Mouse (Mus musculus): ENCODE data around the gene Cit.

The Cit gene

GRCm38 (mm10) chr5:115961809-115962208, 116.7 kb downstream of the Cit start:
- CTCF ChIA-PET: no interaction called here

GRCm38 (mm10) chr5:115971236-115971635, 126.2 kb downstream of the Cit start:
- CTCF ChIA-PET: no interaction called here

- CTCF ChIA-PET: no interaction called here
Measured at GRCm38 (mm10) chr5:115975672-115976071, 130.6 kb downstream of the Cit start.

GRCm38 (mm10) chr5:115976446-115976845, 131.4 kb downstream of the Cit start:
- CTCF ChIA-PET: no interaction called here

GRCm38 (mm10) chr5:115977266-115977665, 132.2 kb downstream of the Cit start:
- CTCF ChIA-PET: no interaction called here

- CTCF ChIA-PET: no interaction called here
Measured at GRCm38 (mm10) chr5:115977757-115978156, 132.7 kb downstream of the Cit start.

GRCm38 (mm10) chr5:115978255-115978654, 133.2 kb downstream of the Cit start:
- CTCF ChIA-PET: no interaction called here

GRCm38 (mm10) chr5:115979134-115979696, 134.1 kb downstream of the Cit start:
- CTCF ChIA-PET: interaction anchor here (0.9 kb wide), 1 partner anchor 25 kb away, joined by 5 read pairs; no protein-coding TSS in a partner anchor

- CTCF ChIA-PET: no interaction called here
Measured at GRCm38 (mm10) chr5:115980537-115980936, 135.5 kb downstream of the Cit start.

GRCm38 (mm10) chr5:115982671-115983373, 137.7 kb downstream of the Cit start:
- CTCF ChIA-PET: no interaction called here

GRCm38 (mm10) chr5:115984392-115984791, 139.3 kb downstream of the Cit start:
- CTCF ChIA-PET: no interaction called here

- CTCF ChIA-PET: interaction anchor here (0.6 kb wide), 1 partner anchor 13 kb away, joined by 3 read pairs; no protein-coding TSS in a partner anchor
Measured at GRCm38 (mm10) chr5:115985101-115985500, 140.0 kb downstream of the Cit start.

GRCm38 (mm10) chr5:115987284-115987683, 142.2 kb downstream of the Cit start:
- CTCF ChIA-PET: no interaction called here

- CTCF ChIA-PET: no interaction called here
Measured at GRCm38 (mm10) chr5:115991717-115992116, 146.6 kb downstream of the Cit start.

- CTCF ChIA-PET: no interaction called here
Measured at GRCm38 (mm10) chr5:115994101-115994500, 149.0 kb downstream of the Cit start.

- CTCF ChIA-PET: no interaction called here
Measured at GRCm38 (mm10) chr5:115997376-115997775, 152.3 kb downstream of the Cit start.

GRCm38 (mm10) chr5:116003154-116003553, 158.1 kb downstream of the Cit start:
- CTCF ChIA-PET: interaction anchor here (0.6 kb wide), 1 partner anchor 26 kb away, joined by 3 read pairs; no protein-coding TSS in a partner anchor

GRCm38 (mm10) chr5:116003825-116004224, 158.7 kb downstream of the Cit start:
- CTCF ChIA-PET: no interaction called here

GRCm38 (mm10) chr5:116004271-116004670, 159.2 kb downstream of the Cit start:
- CTCF ChIA-PET: interaction anchor here (0.6 kb wide), 1 partner anchor 63 kb away, joined by 3 read pairs; no protein-coding TSS in a partner anchor

GRCm38 (mm10) chr5:116006324-116007099, 161.4 kb downstream of the Cit start:
- CTCF ChIA-PET: no interaction called here

- CTCF ChIA-PET: interaction anchor here (0.6 kb wide), 1 partner anchor 10 kb away, joined by 3 read pairs; no protein-coding TSS in a partner anchor
Measured at GRCm38 (mm10) chr5:116007723-116008122, 162.6 kb downstream of the Cit start.

GRCm38 (mm10) chr5:116009091-116009851, 164.2 kb downstream of the Cit start:
- CTCF ChIA-PET: no interaction called here

All from spleen, embryonic (tissue).